Mouse (Mus musculus): ENCODE measurements at regions not wholly inside any gene's neighbourhood (a gene's known extent, or its start where the extent isn't known, plus 50 kb on each side); places are given as distances from the start of the nearest gene placed in this dataset.

DNA sequence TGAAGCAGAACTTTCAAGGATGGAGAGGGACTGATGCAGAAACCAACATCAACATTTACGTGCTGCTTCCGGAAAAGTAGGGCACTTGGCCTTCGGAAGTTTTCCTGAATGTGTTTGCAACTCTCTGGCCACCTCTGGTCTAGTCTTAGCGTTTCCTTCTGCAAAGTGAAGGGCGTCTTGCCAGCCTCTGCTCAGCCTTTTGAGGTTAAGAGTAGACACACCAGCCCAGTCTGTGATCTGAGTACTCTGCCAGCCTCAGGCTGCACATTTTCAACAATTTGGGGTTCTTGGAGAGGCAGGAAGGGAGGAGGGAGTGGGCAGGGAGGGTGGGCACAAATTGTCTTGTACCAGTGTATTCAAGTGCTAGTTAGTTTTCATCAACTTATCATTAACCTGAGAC is 176.7 kb upstream of the Egln3 start:
- no peak for ATAC-seq (ENCODE audit: insufficient read depth)
- Histone ChIP-seq H3K4me3 (ENCODE audit: insufficient read depth in 1 of 2, low read depth in 2 of 2, low read length in 2 of 2) (no peak overlapping the region), H3K4me2 (ENCODE audit: low read depth) (no peak overlapping the region), H3K36me3 (replicated peaks; ENCODE audit: control insufficient read depth, insufficient read depth, low read depth) (no peaks in the 10 kb centered on the region), H3K27me3 (ENCODE audit: control insufficient read depth, insufficient read depth, low read length) (no peaks in the 10 kb centered on the region), H3K9me3 (ENCODE audit: control insufficient read depth, low read length) (no peaks in the 10 kb centered on the region), H3K9ac (replicated peaks) (no peak overlapping the region), H3K27ac (no peak overlapping the region), H3K4me1 (replicated peaks; ENCODE audit: control insufficient read depth in 2 of 2, insufficient read depth in 2 of 2, low read length in 1 of 2) (no peaks in the 10 kb centered on the region)
- TF ChIP-seq CTCF (IDR thresholded peaks at IDR 0.05; ENCODE audit: low read depth) (no peak), EP300 (IDR thresholded peaks at IDR 0.05; ENCODE audit: low read depth) (no peak)
- WGBS (ENCODE audit: insufficient replicate concordance), result 67% methylated on average over 5 of the region's 5 CpGs
- DNase-seq (ENCODE audit: low read depth in 3 of 3, low spot score in 3 of 3), result no peak

DNA sequence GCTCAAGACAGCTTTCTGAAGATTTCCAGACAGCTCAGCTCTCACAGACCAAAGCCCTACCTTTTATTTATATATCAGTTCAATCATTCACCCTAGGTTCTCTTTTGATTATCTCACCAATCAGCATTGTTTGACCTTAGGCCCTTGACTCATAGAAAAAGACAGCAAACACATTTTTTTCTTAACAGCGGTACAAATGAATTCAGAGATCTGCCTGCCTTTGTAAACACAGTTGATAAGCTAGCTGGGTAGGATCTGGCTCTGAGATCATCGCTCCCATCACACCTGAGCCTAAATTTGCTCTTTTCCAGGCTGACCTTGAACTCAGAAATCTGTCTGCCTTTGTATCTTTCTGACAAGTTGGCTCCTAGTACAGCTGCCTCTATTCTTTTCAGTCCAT is 174.9 kb upstream of the Egln3 start:
- Histone ChIP-seq H3K27me3 (ENCODE audit: control insufficient read depth, insufficient read depth, low read length) (no peaks in the 10 kb centered on the region), H3K9me3 (ENCODE audit: control insufficient read depth, low read length) (no peaks in the 10 kb centered on the region), H3K36me3 (replicated peaks; ENCODE audit: control insufficient read depth, insufficient read depth, low read depth) (no peaks in the 10 kb centered on the region), H3K9ac (replicated peaks) (no peak overlapping the region), H3K27ac (no peak overlapping the region), H3K4me1 (replicated peaks; ENCODE audit: control insufficient read depth in 2 of 2, insufficient read depth in 2 of 2, low read length in 1 of 2) (no peaks in the 10 kb centered on the region), H3K4me3 (ENCODE audit: insufficient read depth in 1 of 2, low read depth in 2 of 2, low read length in 2 of 2) (no peak overlapping the region), H3K4me2 (ENCODE audit: low read depth) (no peak overlapping the region)
- 55% methylated on average over 2 of the region's 2 CpGs for WGBS (ENCODE audit: insufficient replicate concordance)
- TF ChIP-seq CTCF (IDR thresholded peaks at IDR 0.05; ENCODE audit: low read depth) (no peak), EP300 (IDR thresholded peaks at IDR 0.05; ENCODE audit: low read depth) (no peak)
- no peak for DNase-seq (ENCODE audit: low read depth in 3 of 3, low spot score in 3 of 3)
- ATAC-seq (ENCODE audit: insufficient read depth), result no peak

DNA sequence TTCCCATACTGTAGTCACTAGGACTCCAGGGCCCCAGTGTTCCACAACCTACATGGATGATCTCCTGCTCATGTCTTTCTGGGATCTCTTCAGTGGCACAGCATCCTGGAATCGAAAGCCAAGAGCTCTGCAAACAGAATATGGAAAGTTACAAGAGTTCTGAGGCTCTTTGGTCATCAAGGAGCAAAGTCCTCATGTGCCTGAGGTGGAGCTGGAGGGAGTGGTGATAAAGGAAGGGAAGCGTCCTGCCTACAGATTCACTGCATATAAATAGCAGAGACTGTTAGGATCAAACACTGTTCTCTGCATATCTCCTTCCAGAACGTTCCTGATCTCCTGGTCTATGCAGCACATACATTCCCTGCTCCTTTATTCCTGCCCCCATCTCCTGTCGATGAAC is 170.4 kb upstream of the Egln3 start:
- Histone ChIP-seq H3K36me3 (replicated peaks; ENCODE audit: control insufficient read depth, insufficient read depth, low read depth) (no peaks in the 10 kb centered on the region), H3K4me2 (ENCODE audit: low read depth) (no peak overlapping the region), H3K9ac (replicated peaks) (no peak overlapping the region), H3K27me3 (ENCODE audit: control insufficient read depth, insufficient read depth, low read length) (no peaks in the 10 kb centered on the region), H3K9me3 (ENCODE audit: control insufficient read depth, low read length) (no peaks in the 10 kb centered on the region), H3K27ac (no peak overlapping the region), H3K4me3 (ENCODE audit: insufficient read depth in 1 of 2, low read depth in 2 of 2, low read length in 2 of 2) (no peak overlapping the region), H3K4me1 (replicated peaks; ENCODE audit: control insufficient read depth in 2 of 2, insufficient read depth in 2 of 2, low read length in 1 of 2) (no peaks in the 10 kb centered on the region)
- 35% methylated on average over 4 of the region's 4 CpGs for WGBS (ENCODE audit: insufficient replicate concordance)
- ATAC-seq (ENCODE audit: insufficient read depth) (no peak), DNase-seq (ENCODE audit: low read depth in 3 of 3, low spot score in 3 of 3) (no peak)
- TF ChIP-seq EP300 (IDR thresholded peaks at IDR 0.05; ENCODE audit: low read depth) (no peak), CTCF (IDR thresholded peaks at IDR 0.05; ENCODE audit: low read depth) (no peak)

DNA sequence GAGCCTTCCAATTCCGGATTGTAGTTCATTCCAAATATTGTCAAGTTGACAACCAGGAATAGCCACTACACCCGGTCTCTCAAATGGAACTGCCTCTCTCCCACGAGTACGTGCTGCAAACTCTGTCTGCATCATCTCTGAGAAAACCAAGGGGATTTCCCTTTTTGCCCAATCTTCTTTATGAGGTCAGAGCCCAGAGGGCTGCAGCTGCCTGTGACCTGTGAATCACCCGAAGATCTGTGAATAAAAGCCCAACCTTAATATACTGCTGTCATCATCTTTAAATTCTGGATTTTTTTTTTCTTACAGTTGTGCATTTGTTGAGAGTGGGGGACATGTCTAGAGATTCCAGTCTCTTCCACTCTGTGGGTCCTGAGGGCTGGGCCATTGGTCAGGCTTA is 165.6 kb upstream of the Egln3 start:
- Histone ChIP-seq H3K36me3 (replicated peaks; ENCODE audit: control insufficient read depth, insufficient read depth, low read depth) (no peaks in the 10 kb centered on the region), H3K9me3 (ENCODE audit: control insufficient read depth, low read length) (no peaks in the 10 kb centered on the region), H3K27me3 (ENCODE audit: control insufficient read depth, insufficient read depth, low read length) (no peaks in the 10 kb centered on the region), H3K4me2 (ENCODE audit: low read depth) (no peak overlapping the region), H3K9ac (replicated peaks) (no peak overlapping the region), H3K27ac (no peak overlapping the region), H3K4me1 (replicated peaks; ENCODE audit: control insufficient read depth in 2 of 2, insufficient read depth in 2 of 2, low read length in 1 of 2) (no peaks in the 10 kb centered on the region), H3K4me3 (ENCODE audit: insufficient read depth in 1 of 2, low read depth in 2 of 2, low read length in 2 of 2) (no peak overlapping the region)
- peak in 1 of 3 experiments; percentile 11 for DNase-seq (ENCODE audit: low read depth in 3 of 3, low spot score in 3 of 3)
- WGBS (ENCODE audit: insufficient replicate concordance), result 44% methylated on average over 5 of the region's 5 CpGs
- no peak for ATAC-seq (ENCODE audit: insufficient read depth)
- TF ChIP-seq CTCF (IDR thresholded peaks at IDR 0.05; ENCODE audit: low read depth) (no peak), EP300 (IDR thresholded peaks at IDR 0.05; ENCODE audit: low read depth) (no peak)

DNA sequence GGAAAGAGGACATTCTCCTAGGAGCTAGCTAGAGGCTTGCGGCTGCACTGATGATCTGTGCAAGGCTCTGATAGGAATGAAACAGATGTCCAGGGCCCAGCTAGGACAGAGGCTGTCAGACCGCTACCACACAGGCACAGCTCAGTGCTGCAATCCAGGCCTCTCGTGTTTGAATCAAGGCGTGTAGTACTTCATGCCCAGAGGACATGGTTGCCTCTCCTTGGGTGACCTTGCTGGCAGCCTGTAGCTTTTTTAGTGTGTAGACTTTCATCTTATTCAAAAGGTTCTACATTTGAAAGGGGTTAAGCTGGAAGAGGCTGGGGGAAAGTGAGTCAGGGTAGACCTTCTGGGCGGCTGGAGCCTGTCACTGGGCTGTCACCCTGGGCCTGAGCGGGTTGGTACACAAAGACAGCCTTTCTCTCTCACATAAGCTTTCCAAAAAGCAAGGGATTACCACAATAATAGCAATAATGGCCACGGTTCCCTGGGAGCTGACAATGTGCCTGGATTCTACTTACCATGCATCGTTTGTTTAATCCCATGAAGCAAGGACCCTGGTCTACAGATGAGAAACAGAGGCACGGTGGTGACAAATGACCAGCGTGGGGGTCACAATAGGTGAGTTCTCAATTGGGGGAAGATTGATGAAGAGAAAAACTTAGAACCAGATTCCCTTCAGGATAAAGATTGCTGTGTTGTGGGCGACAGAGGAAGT is 160.9 kb upstream of the Egln3 start:
- 66% methylated on average over 11 of the region's 11 CpGs for WGBS (ENCODE audit: insufficient replicate concordance)
- ATAC-seq (ENCODE audit: insufficient read depth) (no peak), DNase-seq (ENCODE audit: low read depth in 3 of 3, low spot score in 3 of 3) (no peak)
- no peak overlapping the region for H3K9ac ChIP-seq (replicated peaks)
- no peaks in the 10 kb centered on the region for H3K27me3 ChIP-seq (ENCODE audit: control insufficient read depth, insufficient read depth, low read length)
- no peak for TF ChIP-seq CTCF (IDR thresholded peaks at IDR 0.05; ENCODE audit: low read depth)
- TF ChIP-seq EP300 (IDR thresholded peaks at IDR 0.05; ENCODE audit: low read depth), result no peak
- H3K36me3 ChIP-seq (replicated peaks; ENCODE audit: control insufficient read depth, insufficient read depth, low read depth), result no peaks in the 10 kb centered on the region
- no peak overlapping the region for H3K27ac ChIP-seq
- no peak overlapping the region for H3K4me2 ChIP-seq (ENCODE audit: low read depth)
- no peaks in the 10 kb centered on the region for H3K9me3 ChIP-seq (ENCODE audit: control insufficient read depth, low read length)
- H3K4me3 ChIP-seq (ENCODE audit: insufficient read depth in 1 of 2, low read depth in 2 of 2, low read length in 2 of 2), result no peak overlapping the region
- no peaks in the 10 kb centered on the region for H3K4me1 ChIP-seq (replicated peaks; ENCODE audit: control insufficient read depth in 2 of 2, insufficient read depth in 2 of 2, low read length in 1 of 2)
